Mouse (Mus musculus) intestine, postnatal 0 days (tissue): ENCODE results near the gene Hephl1. TPM values are rescaled to one million over a fixed set of nuclear protein-coding genes. Genes with fewer than 3 reads are reported as not detected.

Experiments used
- ATAC-seq: fragments of 200-750 bp; cut with Nextera tagmentation; 2 replicates; pipeline ENCODE4 v1.8.0; 2017; ENCODE audit warnings: mild to moderate bottlenecking, moderate TSS enrichment, moderate library complexity
- H3K27ac ChIP-seq: fragments of 300-500 bp; sonication (generic); 2 replicates; pipeline ENCODE4 v1.5.1; 2014; ENCODE audit warnings: mild to moderate bottlenecking, low read depth, low read length, moderate library complexity
- H3K27me3 ChIP-seq: fragments of 300-500 bp; sonication (generic); replicated peaks from 2 replicates; pipeline ENCODE4 v1.6.1; 2014; ENCODE audit warnings: low read length, mixed read lengths; ENCODE audit not compliant: control insufficient read depth, insufficient read depth
- H3K36me3 ChIP-seq: fragments of 300-500 bp; sonication (generic); 2 replicates; pipeline ENCODE4 v1.6.1; 2014; ENCODE audit warnings: mild to moderate bottlenecking, moderate library complexity; ENCODE audit not compliant: control insufficient read depth, insufficient read depth
- H3K4me1 ChIP-seq: fragments of 300-500 bp; sonication (generic); replicated peaks from 2 replicates; pipeline ENCODE4 v1.6.1; 2014; ENCODE audit warnings: antibody characterized with exemption, low read length, mixed read lengths; ENCODE audit not compliant: control insufficient read depth, insufficient read depth
- H3K4me2 ChIP-seq: fragments of 300-500 bp; sonication (generic); replicated peaks from 2 replicates; pipeline ENCODE4 v1.6.1; 2014; ENCODE audit warnings: low read depth, mild to moderate bottlenecking, moderate library complexity
- H3K4me3 ChIP-seq: fragments of 300-500 bp; sonication (generic); 2 replicates; pipeline ENCODE4 v1.5.1; 2014; ENCODE audit warnings: low read depth, low read length
- H3K9ac ChIP-seq: fragments of 300-500 bp; sonication (generic); 2 replicates; pipeline ENCODE4 v1.6.1; 2014; ENCODE audit warnings: mild to moderate bottlenecking, low read depth, low read length
- H3K9me3 ChIP-seq: fragments of 300-500 bp; sonication (generic); 2 replicates; pipeline ENCODE4 v1.6.1; 2016; ENCODE audit warnings: mixed run types; ENCODE audit not compliant: control insufficient read depth
- CTCF ChIP-seq: sonication (generic); IDR thresholded peaks from 2 replicates; pipeline ENCODE4 v1.5.1; 2016; ENCODE audit warnings: low read depth, mild to moderate bottlenecking, control low read depth, antibody characterized with exemption, moderate library complexity
- WGBS: fragments of 180-500 bp; shearing (Covaris S2); extraction: QIAGEN DNeasy Blood & Tissue Kit; methylation state at CpG from one replicate; pipeline ENCODE4 v1.1.7; 2014; 5-methylcytosine and 5-hydroxymethylcytosine counted together
- polyA plus RNA-seq: library from polyadenylated mRNA; unstranded; fragments of >200 nt; fragmentation: Nextera tagmentation; extraction: Ambion mirVana; gene quantifications from 2 replicates; pipeline ENCODE4 v1.2.1, GENCODE M21; 2015

Gene Hephl1
- polyA plus RNA-seq, 1 experiment from 2014 or later: not detected

DNA sequence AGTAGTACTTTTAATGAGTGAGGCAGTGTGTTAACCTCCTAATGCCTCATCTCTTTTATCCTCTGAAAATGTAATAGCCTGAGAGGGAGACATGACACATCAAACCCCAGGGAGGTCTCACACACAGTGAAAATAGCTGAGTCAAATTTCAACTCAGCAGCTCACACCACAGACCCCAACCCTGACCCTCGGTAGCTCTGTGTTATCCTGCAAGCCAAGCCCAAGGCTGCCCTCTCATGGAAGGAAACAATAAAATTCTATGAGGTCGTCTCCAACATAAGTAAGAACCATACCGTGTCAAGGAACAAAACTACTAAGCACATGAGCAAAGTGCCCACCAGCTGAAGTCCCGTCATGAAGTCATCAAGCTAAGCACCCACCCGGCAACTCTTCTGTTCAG is 8.3 kb upstream of the Hephl1 start:
- Histone ChIP-seq H3K9ac (no peak overlapping the region), H3K4me2 (no peak overlapping the region), H3K27ac (no peak overlapping the region), H3K4me1 (no peaks in the 10 kb centered on the region), H3K36me3 (no peaks in the 10 kb centered on the region), H3K27me3 (no peaks in the 10 kb centered on the region), H3K4me3 (no peak overlapping the region), H3K9me3 (no peaks in the 10 kb centered on the region)
- 47% methylated on average over 5 of the region's 5 CpGs for WGBS
- no peak for ATAC-seq
- TF ChIP-seq CTCF: peak; percentile 29; the same call in 1 of the 2 replicates

DNA sequence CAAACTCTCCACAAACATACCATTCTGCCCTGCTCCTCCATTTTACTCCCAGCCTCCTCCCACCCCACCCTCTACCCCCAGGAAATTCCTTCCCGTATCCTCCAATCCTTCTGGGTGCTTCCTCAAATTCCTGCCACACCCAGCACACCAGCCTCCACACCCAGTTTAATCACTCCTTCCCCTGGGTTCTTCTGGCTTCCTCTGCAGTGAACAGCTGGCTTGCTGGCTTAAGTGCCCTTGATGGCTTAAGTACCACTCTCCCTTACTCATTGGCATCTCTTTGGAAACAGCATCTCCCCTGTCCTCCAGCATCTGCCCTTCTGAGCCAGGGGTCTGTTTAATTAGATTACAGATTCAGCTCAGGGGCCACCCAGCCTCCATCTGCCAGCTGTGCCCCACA is 7.6 kb upstream of the Hephl1 start:
- 10% methylated on average over 1 of the region's 1 CpGs for WGBS
- no peaks in the 10 kb centered on the region for H3K36me3 ChIP-seq
- no peaks in the 10 kb centered on the region for H3K27me3 ChIP-seq
- no peak for TF ChIP-seq CTCF
- H3K27ac ChIP-seq: no peak overlapping the region
- H3K4me3 ChIP-seq: no peak overlapping the region
- no peaks in the 10 kb centered on the region for H3K9me3 ChIP-seq
- no peaks in the 10 kb centered on the region for H3K4me1 ChIP-seq
- no peak for ATAC-seq
- no peak overlapping the region for H3K9ac ChIP-seq
- no peak overlapping the region for H3K4me2 ChIP-seq

DNA sequence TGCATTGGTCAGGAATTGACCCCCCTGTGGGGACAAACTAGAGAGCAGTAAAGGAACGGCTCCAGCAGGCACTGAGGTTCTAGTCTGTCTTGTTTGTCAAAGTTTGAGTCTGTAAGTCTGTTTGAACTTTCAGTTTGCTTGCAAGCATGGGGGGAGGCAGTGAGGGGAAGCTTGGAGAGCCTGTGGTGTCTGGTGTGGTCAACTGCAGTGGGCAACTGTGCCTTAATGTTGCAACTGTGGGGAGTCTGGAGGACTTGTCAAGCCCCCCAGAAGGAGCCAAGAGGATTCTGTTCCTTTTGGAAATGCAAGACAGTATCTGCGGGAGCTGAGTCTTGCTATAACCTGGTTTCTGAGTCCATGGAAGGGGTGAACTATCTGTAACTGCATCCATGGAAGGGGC is 4.3 kb upstream of the Hephl1 start:
- Histone ChIP-seq H3K27ac (no peak overlapping the region), H3K9me3 (no peaks in the 10 kb centered on the region), H3K27me3 (no peaks in the 10 kb centered on the region), H3K36me3 (no peaks in the 10 kb centered on the region), H3K9ac (no peak overlapping the region), H3K4me3 (no peak overlapping the region), H3K4me1 (no peaks in the 10 kb centered on the region), H3K4me2 (no peak overlapping the region)
- WGBS: 76% methylated on average over 2 of the region's 2 CpGs
- no peak for ATAC-seq
- TF ChIP-seq CTCF: no peak

DNA sequence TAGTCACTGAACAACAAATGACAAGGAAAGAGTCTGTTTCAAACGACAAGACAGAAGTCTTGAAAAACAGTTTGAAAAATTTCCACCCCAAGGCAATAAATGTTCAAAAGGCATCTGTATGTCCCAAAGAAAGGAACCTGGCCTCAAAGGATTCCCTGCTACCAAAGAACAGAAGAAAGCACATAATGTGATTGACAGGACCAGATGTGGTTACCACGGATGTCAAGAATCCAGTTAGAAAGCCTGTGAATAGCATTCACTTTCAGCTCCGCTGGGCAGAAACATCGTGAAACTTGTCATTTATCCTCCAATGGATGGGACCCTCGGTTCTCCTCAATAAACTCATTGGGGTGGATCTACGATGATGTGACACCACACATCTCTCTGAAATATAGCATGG is 2.2 kb upstream of the Hephl1 start:
- Histone ChIP-seq H3K27ac (no peak overlapping the region), H3K9ac (no peak overlapping the region), H3K4me1 (no peaks in the 10 kb centered on the region), H3K27me3 (no peaks in the 10 kb centered on the region), H3K4me2 (no peak overlapping the region), H3K9me3 (no peaks in the 10 kb centered on the region), H3K36me3 (no peaks in the 10 kb centered on the region), H3K4me3 (no peak overlapping the region)
- no peak for TF ChIP-seq CTCF
- 85% methylated on average over 6 of the region's 6 CpGs for WGBS
- ATAC-seq: no peak

DNA sequence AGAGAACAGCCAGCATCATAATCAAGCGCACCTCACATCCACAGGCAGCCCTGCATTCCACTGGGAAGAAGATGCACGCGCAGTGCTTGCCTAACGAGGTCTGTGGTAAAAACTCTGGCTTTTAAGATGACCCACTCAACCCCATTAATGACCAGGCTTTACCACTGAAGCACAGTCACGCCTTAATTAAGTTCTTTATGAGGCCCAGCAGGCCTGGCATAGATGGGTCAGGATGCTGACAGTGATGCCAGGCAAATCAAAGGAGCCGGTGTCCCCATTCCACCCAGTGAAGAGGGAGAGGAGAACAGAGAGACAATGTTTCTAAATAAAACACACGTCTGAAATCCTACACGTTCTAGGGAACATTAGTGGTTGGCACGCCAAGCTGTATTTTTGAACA is 3.8 kb downstream of the Hephl1 start:
- Histone ChIP-seq H3K4me3 (no peak overlapping the region), H3K9ac (no peak overlapping the region), H3K36me3 (no peaks in the 10 kb centered on the region), H3K27ac (no peak overlapping the region), H3K27me3 (no peaks in the 10 kb centered on the region), H3K4me1 (no peaks in the 10 kb centered on the region), H3K9me3 (no peaks in the 10 kb centered on the region), H3K4me2 (no peak overlapping the region)
- no peak for TF ChIP-seq CTCF
- no peak for ATAC-seq
- WGBS: 82% methylated on average over 9 of the region's 9 CpGs

DNA sequence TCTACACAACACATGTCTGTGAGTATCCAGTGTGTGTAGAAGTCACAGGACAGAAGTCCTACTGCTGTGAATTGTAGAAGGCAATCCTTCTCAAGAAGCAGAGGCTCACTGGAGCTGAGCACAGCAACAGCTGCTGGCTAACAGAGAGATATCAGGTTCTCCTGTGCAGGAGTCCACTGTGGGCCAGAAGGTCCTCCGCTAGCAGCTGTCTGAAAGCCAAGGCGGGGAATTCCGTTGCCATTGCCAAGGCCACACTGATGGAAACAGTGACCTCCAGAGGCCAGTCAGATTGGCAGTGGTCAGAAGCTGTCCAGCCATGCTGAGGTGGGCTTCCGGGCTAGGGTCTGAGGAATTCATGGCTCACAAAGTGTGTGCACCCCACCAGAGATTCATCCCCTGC is 6.8 kb downstream of the Hephl1 start:
- Histone ChIP-seq H3K4me2 (no peak overlapping the region), H3K4me3 (no peak overlapping the region), H3K36me3 (no peaks in the 10 kb centered on the region), H3K4me1 (no peaks in the 10 kb centered on the region), H3K9ac (no peak overlapping the region), H3K27me3 (no peaks in the 10 kb centered on the region), H3K27ac (no peak overlapping the region), H3K9me3 (no peaks in the 10 kb centered on the region)
- ATAC-seq: no peak
- WGBS: 74% methylated on average over 4 of the region's 4 CpGs
- TF ChIP-seq CTCF: peak; percentile 26; the same call in 1 of the 2 replicates
